Mouse (Mus musculus) forebrain, postnatal 0 days (tissue): Measurements from ENCODE around the gene Itgax. TPM values are rescaled to one million over a fixed set of nuclear protein-coding genes. Genes with fewer than 3 reads are reported as not detected.

Experiments
- ATAC-seq: fragments of 200-750 bp; cut with Nextera tagmentation; 2 replicates; pipeline ENCODE4 v1.8.0; 2017; ENCODE audit warnings: mild to moderate bottlenecking, moderate library complexity
- DNase-seq: peaks from one replicate; pipeline ENCODE4 v3.0.0-alpha.2; 2015
- H3K27ac ChIP-seq: fragments of 300-500 bp; sonication (generic); 2 replicates; pipeline ENCODE4 v1.5.1; 2014; ENCODE audit warnings: low read depth, mild to moderate bottlenecking, antibody characterized with exemption, low read length, moderate library complexity, mixed read lengths
- H3K27me3 ChIP-seq: fragments of 300-500 bp; sonication (generic); 2 replicates; pipeline ENCODE4 v1.6.1; 2014; ENCODE audit warnings: mild to moderate bottlenecking, low read length, mixed read lengths; ENCODE audit not compliant: insufficient read depth
- H3K36me3 ChIP-seq: fragments of 300-500 bp; sonication (generic); 2 replicates; pipeline ENCODE4 v1.6.1; 2014; ENCODE audit warnings: mild to moderate bottlenecking, moderate library complexity; ENCODE audit not compliant: insufficient read depth
- H3K4me1 ChIP-seq: fragments of 300-500 bp; sonication (generic); 2 replicates; pipeline ENCODE4 v1.6.1; 2014; ENCODE audit warnings: antibody characterized with exemption; ENCODE audit not compliant: insufficient read depth
- H3K4me2 ChIP-seq: fragments of 300-500 bp; sonication (generic); 2 replicates; pipeline ENCODE4 v1.6.1; 2014; ENCODE audit warnings: low read depth, mild to moderate bottlenecking, moderate library complexity
- H3K4me3 ChIP-seq: fragments of 300-500 bp; sonication (generic); 2 replicates; pipeline ENCODE4 v1.5.1; 2014; ENCODE audit warnings: low read depth, low read length, mixed read lengths
- H3K9ac ChIP-seq: fragments of 300-500 bp; sonication (generic); 2 replicates; pipeline ENCODE4 v1.6.1; 2014; ENCODE audit warnings: mild to moderate bottlenecking
- H3K9me3 ChIP-seq: fragments of 300-500 bp; sonication (generic); 2 replicates; pipeline ENCODE4 v1.6.1; 2016; ENCODE audit warnings: low read length
- CTCF ChIP-seq: sonication (generic); IDR thresholded peaks from 2 replicates; pipeline ENCODE4 v1.5.1; 2016; ENCODE audit warnings: antibody characterized with exemption, control low read depth, low read depth
- WGBS: fragments of 180-500 bp; shearing (Covaris S2); extraction: QIAGEN DNeasy Blood & Tissue Kit; methylation state at CpG from one replicate; pipeline ENCODE4 v1.1.7; 2014; 5-methylcytosine and 5-hydroxymethylcytosine counted together
- polyA plus RNA-seq: library from polyadenylated mRNA; unstranded; fragments of >200 nt; fragmentation: Nextera tagmentation; extraction: Ambion mirVana; gene quantifications from 2 replicates; pipeline ENCODE4 v1.2.1, GENCODE M21; 2015
- total RNA-seq: library from RNA; depleted of rRNA; stranded (reverse); fragments of >200 nt; gene quantifications from 2 replicates; pipeline ENCODE4 v1.2.3, GENCODE M21; 2014; rRNA removed

Itgax gene
- total and polyA plus RNA-seq, 2 experiments from 2014 or later = 0.16 to 0.24 TPM

DNA sequence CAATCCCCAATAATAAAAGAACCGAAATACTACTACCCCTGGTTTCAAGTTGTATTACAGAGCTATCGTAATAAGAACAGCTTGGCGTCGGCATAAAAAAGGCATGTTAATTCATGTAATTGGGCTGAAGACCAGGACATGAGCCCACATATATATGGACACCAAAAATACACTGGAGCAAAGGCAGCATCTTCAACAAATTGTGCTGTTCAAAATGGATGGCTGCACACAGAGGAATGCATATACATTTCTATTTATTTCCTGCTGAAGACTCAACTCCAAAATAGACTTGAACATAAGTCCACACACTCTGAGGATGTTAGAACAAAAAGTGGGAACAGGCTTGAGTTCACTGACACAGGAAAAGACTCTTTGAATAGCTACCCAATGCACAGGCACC lies 34.7 kb downstream of the Itgax start:
- H3K27ac ChIP-seq = no peak overlapping the region
- H3K4me2 ChIP-seq = no peak overlapping the region
- DNase-seq (no peak), ATAC-seq (no peak)
- no peaks in the 10 kb centered on the region for H3K27me3 ChIP-seq
- no peaks in the 10 kb centered on the region for H3K36me3 ChIP-seq
- no peaks in the 10 kb centered on the region for H3K9me3 ChIP-seq
- no peak for TF ChIP-seq CTCF
- H3K4me3 ChIP-seq = no peak overlapping the region
- 94% methylated on average over 4 of the region's 4 CpGs for WGBS
- no peak overlapping the region for H3K9ac ChIP-seq
- H3K4me1 ChIP-seq = no peaks in the 10 kb centered on the region

DNA sequence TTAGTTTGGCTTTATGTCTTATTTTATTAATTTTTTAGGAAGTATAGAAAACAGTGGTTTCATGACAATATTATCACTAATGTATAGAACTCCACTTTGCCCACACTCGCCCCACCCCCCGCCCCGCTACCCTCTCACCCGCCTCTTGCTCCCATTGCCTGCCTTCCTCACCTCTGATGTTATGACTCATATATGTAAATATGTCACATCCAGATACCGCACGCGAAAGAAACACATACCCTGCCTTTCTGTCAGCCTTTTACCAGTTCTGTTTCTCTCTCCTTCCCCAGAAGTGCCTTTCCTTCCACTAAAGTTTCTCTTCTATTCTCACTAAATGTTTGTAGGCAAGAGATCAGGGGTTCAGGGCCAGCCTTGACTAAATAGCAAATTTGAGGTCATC lies 37.0 kb downstream of the Itgax start:
- no peak overlapping the region for H3K4me2 ChIP-seq
- H3K27me3 ChIP-seq = no peaks in the 10 kb centered on the region
- ATAC-seq = no peak
- no peak overlapping the region for H3K27ac ChIP-seq
- H3K4me3 ChIP-seq = no peak overlapping the region
- WGBS = 92% methylated on average over 7 of the region's 7 CpGs
- no peaks in the 10 kb centered on the region for H3K36me3 ChIP-seq
- no peak overlapping the region for H3K9ac ChIP-seq
- TF ChIP-seq CTCF = no peak
- no peak for DNase-seq
- no peaks in the 10 kb centered on the region for H3K4me1 ChIP-seq
- H3K9me3 ChIP-seq = no peaks in the 10 kb centered on the region

GRCm38 (mm10) chr7:128169996-128170395 lies 40.6 kb downstream of the Itgax start:
- no peak for ATAC-seq
- WGBS = 62% methylated on average over 3 of the region's 3 CpGs
- Histone ChIP-seq H3K9me3 (no peaks in the 10 kb centered on the region), H3K9ac (no peak overlapping the region), H3K36me3 (no peaks in the 10 kb centered on the region), H3K27me3 (no peaks in the 10 kb centered on the region), H3K4me2 (no peak overlapping the region), H3K4me3 (no peak overlapping the region), H3K27ac (no peak overlapping the region), H3K4me1 (no peaks in the 10 kb centered on the region)
- TF ChIP-seq CTCF = no peak
- DNase-seq = no peak

DNA sequence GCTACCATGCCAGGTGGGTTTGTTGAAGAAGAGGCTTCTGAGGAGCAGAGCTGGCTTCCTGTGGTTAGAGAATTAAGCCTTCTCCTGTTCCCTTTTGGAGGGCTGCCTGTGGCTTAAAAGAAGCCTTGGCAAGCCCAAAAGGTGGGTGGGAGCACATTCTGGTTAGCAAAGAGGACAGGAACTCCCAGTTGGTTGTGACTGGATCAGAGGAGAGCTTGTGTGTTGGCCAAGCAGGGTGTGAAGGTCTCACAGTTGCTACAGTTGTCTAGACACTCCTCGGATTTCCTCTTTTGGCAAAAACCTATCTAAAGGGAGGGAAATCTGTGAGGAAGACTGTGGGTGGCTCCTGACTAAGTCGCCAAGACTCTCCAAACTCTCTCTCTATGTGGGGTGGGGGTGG lies 49.0 kb downstream of the Itgax start:
- no peak overlapping the region for H3K4me2 ChIP-seq
- H3K4me3 ChIP-seq = no peak overlapping the region
- TF ChIP-seq CTCF = no peak
- ATAC-seq (no peak), DNase-seq (no peak)
- no peaks in the 10 kb centered on the region for H3K27me3 ChIP-seq
- H3K36me3 ChIP-seq = no peaks in the 10 kb centered on the region
- no peaks in the 10 kb centered on the region for H3K9me3 ChIP-seq
- H3K4me1 ChIP-seq = no peaks in the 10 kb centered on the region
- H3K9ac ChIP-seq = no peak overlapping the region
- 51% methylated on average over 2 of the region's 2 CpGs for WGBS
- H3K27ac ChIP-seq = no peak overlapping the region

GRCm38 (mm10) chr7:128180126-128180525 lies 50.8 kb downstream of the Itgax start:
- 76% methylated on average over 7 of the region's 7 CpGs for WGBS
- DNase-seq (no peak), ATAC-seq (no peak)

GRCm38 (mm10) chr7:128180546-128180945 lies 51.2 kb downstream of the Itgax start:
- ATAC-seq (no peak), DNase-seq (no peak)
- Histone ChIP-seq H3K4me3 (no peak overlapping the region), H3K9me3 (no peaks in the 10 kb centered on the region), H3K27me3 (no peaks in the 10 kb centered on the region), H3K4me2 (no peak overlapping the region), H3K27ac (no peak overlapping the region), H3K4me1 (no peaks in the 10 kb centered on the region), H3K36me3 (no peaks in the 10 kb centered on the region), H3K9ac (no peak overlapping the region)
- WGBS = 80% methylated on average over 6 of the region's 6 CpGs
- no peak for TF ChIP-seq CTCF

More at GRCm38 (mm10) chr7:128180126-128180525, 50.8 kb downstream of the Itgax start:
- Histone ChIP-seq H3K4me3 (no peak overlapping the region), H3K9me3 (no peaks in the 10 kb centered on the region), H3K36me3 (no peaks in the 10 kb centered on the region), H3K4me1 (no peaks in the 10 kb centered on the region), H3K4me2 (no peak overlapping the region), H3K9ac (no peak overlapping the region), H3K27ac (no peak overlapping the region), H3K27me3 (no peaks in the 10 kb centered on the region)
- no peak for TF ChIP-seq CTCF

GRCm38 (mm10) chr7:128181691-128182090 lies 52.3 kb downstream of the Itgax start:
- TF ChIP-seq CTCF = no peak
- Histone ChIP-seq H3K9ac (no peak overlapping the region), H3K9me3 (no peaks in the 10 kb centered on the region), H3K36me3 (no peaks in the 10 kb centered on the region), H3K4me2 (no peak overlapping the region), H3K27me3 (no peaks in the 10 kb centered on the region), H3K4me1 (no peaks in the 10 kb centered on the region), H3K27ac (no peak overlapping the region), H3K4me3 (no peak overlapping the region)
- DNase-seq = no peak
- no peak for ATAC-seq
- WGBS = 92% methylated on average over 10 of the region's 10 CpGs

Other genes with a start within 250 kb of the Itgax start
- 0.62 and 0.81 TPM in 2 replicates for gene Prss53, start 238.6 kb upstream of the Itgax start, total RNA-seq
- gene Prss53, start 238.6 kb upstream of the Itgax start, polyA plus RNA-seq = 0.24 and 0.69 TPM in 2 replicates
- not detected in 2 replicates for gene Gm21974, start 234.1 kb upstream of the Itgax start, total RNA-seq
- gene Gm21974, start 234.1 kb upstream of the Itgax start, polyA plus RNA-seq = not detected in 2 replicates
- gene Vkorc1, start 233.9 kb upstream of the Itgax start, total RNA-seq = 17.2 and 28.0 TPM in 2 replicates
- 69.4 and 73.0 TPM in 2 replicates for gene Vkorc1, start 233.9 kb upstream of the Itgax start, polyA plus RNA-seq
- 43.0 and 56.2 TPM in 2 replicates for gene Bckdk, start 225.5 kb upstream of the Itgax start, total RNA-seq
- gene Bckdk, start 225.5 kb upstream of the Itgax start, polyA plus RNA-seq = 66.8 and 69.3 TPM in 2 replicates
- gene Kat8, start 217.0 kb upstream of the Itgax start, total RNA-seq = 30.6 and 41.1 TPM in 2 replicates
- 34.8 and 37.0 TPM in 2 replicates for gene Kat8, start 217.0 kb upstream of the Itgax start, polyA plus RNA-seq
- gene Prss8, start 199.4 kb upstream of the Itgax start, total RNA-seq = 0.38 and 1.1 TPM in 2 replicates
- 0.92 and 1.5 TPM in 2 replicates for gene Prss8, start 199.4 kb upstream of the Itgax start, polyA plus RNA-seq
- 6.4 and 18.4 TPM in 2 replicates for gene Prss36, start 182.8 kb upstream of the Itgax start, total RNA-seq
- 15.6 and 18.3 TPM in 2 replicates for gene Prss36, start 182.8 kb upstream of the Itgax start, polyA plus RNA-seq
- 30.2 and 51.0 TPM in 2 replicates for gene Fus, start 162.1 kb upstream of the Itgax start, total RNA-seq
- 221 and 323 TPM in 2 replicates for gene Fus, start 162.1 kb upstream of the Itgax start, polyA plus RNA-seq
- 8.1 and 12.1 TPM in 2 replicates for gene Pycard, start 135.7 kb upstream of the Itgax start, total RNA-seq
- gene Pycard, start 135.7 kb upstream of the Itgax start, polyA plus RNA-seq = 7.4 and 8.5 TPM in 2 replicates
- gene Trim72, start 125.6 kb upstream of the Itgax start, total RNA-seq = 0.15 and 0.43 TPM in 2 replicates
- gene Trim72, start 125.6 kb upstream of the Itgax start, polyA plus RNA-seq = not detected in 2 replicates
- 1.4 and 1.7 TPM in 2 replicates for gene Itgam, start 66.9 kb upstream of the Itgax start, total RNA-seq
- 0.39 and 0.92 TPM in 2 replicates for gene Itgam, start 66.9 kb upstream of the Itgax start, polyA plus RNA-seq
- not detected in 2 replicates for gene Gm49368, start 66.9 kb upstream of the Itgax start, total RNA-seq
- gene Gm49368, start 66.9 kb upstream of the Itgax start, polyA plus RNA-seq = not detected in 2 replicates
- 0.05 and 0.15 TPM in 2 replicates for gene Itgad, start 24.8 kb downstream of the Itgax start, total RNA-seq
- 0.38 and 0.39 TPM in 2 replicates for gene Itgad, start 24.8 kb downstream of the Itgax start, polyA plus RNA-seq
- 1.4 and 5.0 TPM in 2 replicates for gene Cox6a2, start 76.8 kb downstream of the Itgax start, total RNA-seq
- 4.5 TPM in 2 replicates for gene Cox6a2, start 76.8 kb downstream of the Itgax start, polyA plus RNA-seq
- 12.8 and 17.8 TPM in 2 replicates for gene Armc5, start 107.8 kb downstream of the Itgax start, total RNA-seq
- gene Armc5, start 107.8 kb downstream of the Itgax start, polyA plus RNA-seq = 13.4 and 15.4 TPM in 2 replicates
- gene 9130023H24Rik, start 108.5 kb downstream of the Itgax start, total RNA-seq = 5.2 and 6.7 TPM in 2 replicates
- 3.9 and 4.6 TPM in 2 replicates for gene 9130023H24Rik, start 108.5 kb downstream of the Itgax start, polyA plus RNA-seq
- 9.4 and 9.7 TPM in 2 replicates for gene Tgfb1i1, start 117.3 kb downstream of the Itgax start, total RNA-seq
- gene Tgfb1i1, start 117.3 kb downstream of the Itgax start, polyA plus RNA-seq = 18.5 and 22.1 TPM in 2 replicates
- not detected in 2 replicates for gene Slc5a2, start 136.1 kb downstream of the Itgax start, total RNA-seq
- gene Slc5a2, start 136.1 kb downstream of the Itgax start, polyA plus RNA-seq = 0.10 TPM in 1 of 2 replicates, not detected in the other
- 18.3 and 18.5 TPM in 2 replicates for gene BC017158, start 168.6 kb downstream of the Itgax start, total RNA-seq
- gene BC017158, start 168.6 kb downstream of the Itgax start, polyA plus RNA-seq = 10.6 and 14.4 TPM in 2 replicates